Mouse (Mus musculus): ENCODE measurements at regions not wholly inside any gene's neighbourhood (a gene's known extent, or its start where the extent isn't known, plus 50 kb on each side); places are given as distances from the start of the nearest gene placed in this dataset.

DNA sequence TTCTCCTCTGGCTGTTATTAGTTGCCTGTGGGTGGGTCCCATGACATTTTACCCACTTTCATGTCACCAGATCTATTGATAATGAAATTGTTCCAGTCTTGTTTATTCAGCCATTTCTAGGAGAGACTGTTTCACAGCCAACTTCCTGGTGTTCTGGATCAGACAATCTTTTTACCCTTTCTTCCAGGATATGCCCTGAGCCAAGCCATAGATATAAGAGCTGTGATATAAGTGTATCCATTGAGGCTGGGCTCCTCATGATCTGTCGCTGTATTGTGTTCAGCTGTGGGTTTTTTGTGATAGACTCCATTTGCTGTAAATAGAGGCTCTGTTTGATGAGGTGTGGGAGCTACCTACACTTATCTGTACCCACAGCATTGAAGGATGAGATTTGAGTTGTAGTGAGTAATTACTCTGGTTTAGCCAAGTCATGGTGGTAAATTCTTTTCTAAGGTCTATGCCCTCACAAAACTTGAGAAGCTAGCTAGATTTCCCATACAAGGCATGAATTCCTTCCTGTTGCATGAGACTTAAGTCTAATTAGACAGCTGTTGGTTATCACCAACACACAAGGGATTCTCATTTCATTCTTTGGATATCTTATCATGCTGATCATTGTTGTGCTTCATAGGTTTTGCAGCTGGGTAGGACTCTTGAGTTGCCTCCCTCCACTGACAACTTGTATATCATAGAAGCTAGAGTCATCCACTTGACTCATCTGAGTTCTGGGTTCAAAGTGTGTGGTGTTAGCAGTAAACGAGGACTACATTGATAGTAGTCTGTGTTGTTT, 203.9 kb upstream of the Ptger4 start:
- no peak overlapping the region for H3K9ac ChIP-seq (replicated peaks; ENCODE audit: low read depth, low read length)
- H3K4me1 ChIP-seq (ENCODE audit: control insufficient read depth, insufficient read depth, low read length), result no peaks in the 10 kb centered on the region
- no peaks in the 10 kb centered on the region for H3K36me3 ChIP-seq (ENCODE audit: control insufficient read depth, insufficient read depth, low read length)
- 92% methylated on average over 2 of the region's 2 CpGs for WGBS
- no peak overlapping the region for H3K27ac ChIP-seq (ENCODE audit: low read depth, low read length)
- no peak overlapping the region for H3K4me2 ChIP-seq (ENCODE audit: low read depth, low read length)
- no peak overlapping the region for H3K4me3 ChIP-seq (ENCODE audit: low read depth, low read length)
- H3K27me3 ChIP-seq (ENCODE audit: control insufficient read depth, insufficient read depth, low read length), result no peaks in the 10 kb centered on the region
- ATAC-seq (ENCODE audit: low read depth), result no peak
- H3K9me3 ChIP-seq (ENCODE audit: control insufficient read depth, low read length), result no peaks in the 10 kb centered on the region

DNA sequence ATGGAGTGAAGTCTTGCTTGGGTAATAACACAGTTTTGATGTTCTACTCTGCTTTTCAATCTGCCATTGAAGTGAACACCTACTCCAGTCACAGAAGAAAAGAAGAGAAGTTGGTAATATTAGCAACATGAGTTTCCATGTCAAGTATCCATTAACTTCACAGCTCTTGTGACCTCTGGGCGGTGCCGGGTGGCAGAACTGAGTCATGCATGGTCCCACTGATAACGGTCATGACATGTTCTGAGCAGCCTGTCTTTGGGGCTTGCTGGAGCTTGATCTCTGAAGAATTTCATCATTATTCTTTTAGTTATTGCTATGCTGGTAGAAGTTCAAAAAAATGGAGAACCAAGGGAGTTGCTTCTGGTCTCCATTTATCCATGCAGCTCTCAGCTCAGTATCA, 215.1 kb upstream of the Ptger4 start:
- no peak for ATAC-seq (ENCODE audit: low read depth)
- Histone ChIP-seq H3K4me1 (ENCODE audit: control insufficient read depth, insufficient read depth, low read length) (no peaks in the 10 kb centered on the region), H3K36me3 (ENCODE audit: control insufficient read depth, insufficient read depth, low read length) (no peaks in the 10 kb centered on the region), H3K9ac (replicated peaks; ENCODE audit: low read depth, low read length) (no peak overlapping the region), H3K9me3 (ENCODE audit: control insufficient read depth, low read length) (no peaks in the 10 kb centered on the region), H3K4me3 (ENCODE audit: low read depth, low read length) (no peak overlapping the region), H3K27me3 (ENCODE audit: control insufficient read depth, insufficient read depth, low read length) (no peaks in the 10 kb centered on the region), H3K4me2 (ENCODE audit: low read depth, low read length) (no peak overlapping the region), H3K27ac (ENCODE audit: low read depth, low read length) (no peak overlapping the region)
- WGBS, result 93% methylated on average over 3 of the region's 3 CpGs

DNA sequence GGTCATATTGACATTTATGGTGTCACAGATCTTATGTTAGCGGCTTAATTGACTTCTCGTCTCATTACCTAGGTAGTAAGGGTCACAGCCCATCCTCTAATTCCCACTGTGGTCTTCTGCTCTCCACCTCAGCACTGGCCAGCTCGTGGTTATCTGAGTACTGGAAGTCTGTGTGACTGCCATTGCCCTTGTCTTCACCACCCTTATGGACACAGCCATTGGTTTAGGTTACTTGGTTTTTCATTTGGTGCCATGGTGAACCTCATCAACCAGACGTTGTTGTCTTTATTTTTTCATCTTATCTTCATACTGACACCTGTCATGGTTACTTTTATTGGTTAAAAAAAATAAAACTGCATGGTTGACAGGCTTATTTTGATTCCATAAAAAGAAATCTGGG, 215.6 kb upstream of the Ptger4 start:
- Histone ChIP-seq H3K27me3 (ENCODE audit: control insufficient read depth, insufficient read depth, low read length) (no peaks in the 10 kb centered on the region), H3K36me3 (ENCODE audit: control insufficient read depth, insufficient read depth, low read length) (no peaks in the 10 kb centered on the region), H3K4me3 (ENCODE audit: low read depth, low read length) (no peak overlapping the region), H3K9me3 (ENCODE audit: control insufficient read depth, low read length) (no peaks in the 10 kb centered on the region), H3K4me1 (ENCODE audit: control insufficient read depth, insufficient read depth, low read length) (no peaks in the 10 kb centered on the region), H3K9ac (replicated peaks; ENCODE audit: low read depth, low read length) (no peak overlapping the region), H3K27ac (ENCODE audit: low read depth, low read length) (no peak overlapping the region), H3K4me2 (ENCODE audit: low read depth, low read length) (no peak overlapping the region)
- no peak for ATAC-seq (ENCODE audit: low read depth)
- WGBS, result 81% methylated on average over 4 of the region's 4 CpGs

DNA sequence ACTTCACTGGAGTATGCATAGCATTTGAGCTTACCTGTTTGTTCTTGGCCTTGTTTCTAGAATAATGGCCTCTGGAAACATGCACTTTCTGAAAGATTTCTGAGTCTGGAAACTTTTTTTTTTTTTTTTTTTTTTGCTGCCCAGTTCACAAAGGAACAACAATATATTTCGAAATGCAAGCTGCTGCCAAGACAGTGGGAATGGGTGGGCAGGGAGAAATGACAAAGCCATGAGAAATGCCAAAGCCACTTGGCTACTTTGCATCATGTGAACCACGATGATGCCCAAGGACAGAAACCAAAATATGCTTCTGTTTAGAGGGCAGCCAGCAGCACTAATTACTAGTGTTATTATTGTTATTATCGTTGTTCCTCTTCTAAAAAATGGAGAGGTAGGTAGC, 218.7 kb upstream of the Ptger4 start:
- Histone ChIP-seq H3K27me3 (ENCODE audit: control insufficient read depth, insufficient read depth, low read length) (no peaks in the 10 kb centered on the region), H3K4me3 (ENCODE audit: low read depth, low read length) (no peak overlapping the region), H3K9me3 (ENCODE audit: control insufficient read depth, low read length) (no peaks in the 10 kb centered on the region), H3K4me1 (ENCODE audit: control insufficient read depth, insufficient read depth, low read length) (no peaks in the 10 kb centered on the region), H3K27ac (ENCODE audit: low read depth, low read length) (no peak overlapping the region), H3K36me3 (ENCODE audit: control insufficient read depth, insufficient read depth, low read length) (no peaks in the 10 kb centered on the region), H3K9ac (replicated peaks; ENCODE audit: low read depth, low read length) (no peak overlapping the region), H3K4me2 (ENCODE audit: low read depth, low read length) (no peak overlapping the region)
- no peak for ATAC-seq (ENCODE audit: low read depth)
- 80% methylated on average over 3 of the region's 3 CpGs for WGBS

- Histone ChIP-seq H3K36me3 (ENCODE audit: control insufficient read depth, insufficient read depth, low read length) (no peaks in the 10 kb centered on the region), H3K27me3 (ENCODE audit: control insufficient read depth, insufficient read depth, low read length) (no peaks in the 10 kb centered on the region), H3K4me2 (ENCODE audit: low read depth, low read length) (no peak overlapping the region), H3K4me1 (ENCODE audit: control insufficient read depth, insufficient read depth, low read length) (no peaks in the 10 kb centered on the region), H3K9me3 (ENCODE audit: control insufficient read depth, low read length) (no peaks in the 10 kb centered on the region), H3K9ac (replicated peaks; ENCODE audit: low read depth, low read length) (no peak overlapping the region), H3K27ac (ENCODE audit: low read depth, low read length) (no peak overlapping the region), H3K4me3 (ENCODE audit: low read depth, low read length) (no peak overlapping the region)
- ATAC-seq (ENCODE audit: low read depth), result no peak
- WGBS, result 93% methylated on average over 5 of the region's 5 CpGs
Observed at GRCm38 (mm10) chr15:5464732-5465131, 220.7 kb upstream of the Ptger4 start.

DNA sequence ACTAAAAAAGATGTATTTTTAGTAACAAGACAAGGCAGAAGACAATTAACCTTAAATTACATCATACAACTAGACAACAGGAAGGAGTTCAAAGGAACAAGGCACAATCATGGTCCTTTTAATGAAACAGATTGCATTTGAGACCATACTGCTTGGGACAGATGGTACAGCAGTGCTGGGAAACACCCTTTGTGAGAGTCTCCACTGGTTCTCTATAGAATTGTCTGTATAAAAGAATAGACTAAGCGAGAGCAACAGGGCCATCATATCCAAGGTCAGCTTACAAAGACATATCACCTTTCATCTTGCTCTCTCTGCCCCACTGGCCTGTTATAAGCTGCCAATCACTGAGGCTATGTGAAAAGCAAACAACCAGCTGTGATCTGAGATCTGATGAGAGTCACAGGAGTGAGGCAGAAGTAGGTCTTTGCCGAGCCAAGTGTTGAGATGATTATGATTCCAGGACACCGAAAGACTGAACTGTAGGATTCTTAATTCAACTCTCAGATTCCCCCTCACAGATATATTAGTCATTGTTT, 224.6 kb upstream of the Ptger4 start:
- no peak for ATAC-seq (ENCODE audit: low read depth)
- H3K36me3 ChIP-seq (ENCODE audit: control insufficient read depth, insufficient read depth, low read length), result no peaks in the 10 kb centered on the region
- no peaks in the 10 kb centered on the region for H3K9me3 ChIP-seq (ENCODE audit: control insufficient read depth, low read length)
- H3K4me3 ChIP-seq (ENCODE audit: low read depth, low read length), result no peak overlapping the region
- H3K4me1 ChIP-seq (ENCODE audit: control insufficient read depth, insufficient read depth, low read length), result no peaks in the 10 kb centered on the region
- H3K9ac ChIP-seq (replicated peaks; ENCODE audit: low read depth, low read length), result no peak overlapping the region
- no peak overlapping the region for H3K27ac ChIP-seq (ENCODE audit: low read depth, low read length)
- 72% methylated on average over 3 of the region's 3 CpGs for WGBS
- H3K27me3 ChIP-seq (ENCODE audit: control insufficient read depth, insufficient read depth, low read length), result no peaks in the 10 kb centered on the region
- no peak overlapping the region for H3K4me2 ChIP-seq (ENCODE audit: low read depth, low read length)

DNA sequence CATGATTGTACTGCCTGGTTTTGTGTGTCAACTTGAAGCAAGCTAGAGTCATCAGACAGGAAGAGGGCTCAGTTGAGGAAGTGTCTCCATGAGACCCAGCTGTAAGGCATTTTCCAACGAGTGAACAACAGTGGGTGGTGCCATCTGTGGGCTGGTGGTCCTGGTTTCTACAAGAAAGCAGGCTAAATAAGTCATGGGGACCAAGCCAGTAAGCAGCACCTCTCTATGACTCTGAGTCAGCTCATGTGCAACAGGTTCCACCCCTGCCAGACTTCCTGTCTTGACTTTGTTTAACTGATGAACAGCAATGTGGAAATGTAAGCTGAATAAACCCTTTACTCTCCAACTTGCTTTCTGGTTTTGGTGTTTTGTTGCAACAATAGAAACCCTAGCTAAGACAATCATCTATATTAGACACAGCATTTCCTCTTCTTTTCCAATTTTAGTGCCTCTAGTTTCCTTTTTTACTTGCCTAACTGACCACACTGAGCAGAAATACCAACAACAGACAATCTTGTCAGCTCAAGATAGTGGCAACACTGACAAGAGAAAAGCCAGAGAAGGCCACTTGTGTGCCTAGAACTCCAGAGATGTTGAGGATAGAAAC, 231.5 kb upstream of the Ptger4 start:
- Histone ChIP-seq H3K27ac (ENCODE audit: low read depth, low read length) (no peak overlapping the region), H3K4me3 (ENCODE audit: low read depth, low read length) (no peak overlapping the region), H3K36me3 (ENCODE audit: control insufficient read depth, insufficient read depth, low read length) (no peaks in the 10 kb centered on the region), H3K9ac (replicated peaks; ENCODE audit: low read depth, low read length) (no peak overlapping the region), H3K27me3 (ENCODE audit: control insufficient read depth, insufficient read depth, low read length) (no peaks in the 10 kb centered on the region), H3K4me1 (ENCODE audit: control insufficient read depth, insufficient read depth, low read length) (no peaks in the 10 kb centered on the region), H3K4me2 (ENCODE audit: low read depth, low read length) (no peak overlapping the region), H3K9me3 (ENCODE audit: control insufficient read depth, low read length) (no peaks in the 10 kb centered on the region)
- 50% methylated on average over 1 of the region's 1 CpGs for WGBS
- ATAC-seq (ENCODE audit: low read depth), result no peak

DNA sequence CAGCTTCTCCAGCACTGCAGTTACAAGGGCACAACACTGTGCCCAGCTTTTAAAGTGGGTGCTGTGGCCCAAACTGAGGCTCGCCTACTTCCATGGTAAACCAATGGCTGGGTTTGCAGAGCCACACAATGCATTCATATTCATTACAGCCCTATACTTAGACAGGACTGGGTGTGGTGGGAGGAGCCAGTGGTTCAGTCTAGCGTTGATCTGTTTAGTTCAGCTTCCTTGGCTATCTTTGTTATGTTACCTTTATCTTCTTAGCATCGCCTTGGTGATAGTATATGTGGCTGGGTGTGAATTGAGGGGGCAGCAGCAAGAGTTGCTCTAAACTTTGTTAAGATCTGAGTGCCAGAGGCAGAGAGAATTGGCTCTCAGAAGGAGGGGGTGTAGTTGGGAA, 249.3 kb upstream of the Ptger4 start:
- Histone ChIP-seq H3K9ac (replicated peaks; ENCODE audit: low read depth, low read length) (no peak overlapping the region), H3K4me1 (ENCODE audit: control insufficient read depth, insufficient read depth, low read length) (no peaks in the 10 kb centered on the region), H3K4me2 (ENCODE audit: low read depth, low read length) (no peak overlapping the region), H3K9me3 (ENCODE audit: control insufficient read depth, low read length) (no peaks in the 10 kb centered on the region), H3K36me3 (ENCODE audit: control insufficient read depth, insufficient read depth, low read length) (no peaks in the 10 kb centered on the region), H3K27me3 (ENCODE audit: control insufficient read depth, insufficient read depth, low read length) (no peaks in the 10 kb centered on the region), H3K4me3 (ENCODE audit: low read depth, low read length) (no peak overlapping the region), H3K27ac (ENCODE audit: low read depth, low read length) (no peak overlapping the region)
- WGBS, result 88% methylated on average over 3 of the region's 3 CpGs
- no peak for ATAC-seq (ENCODE audit: low read depth)

- no peaks in the 10 kb centered on the region for H3K27me3 ChIP-seq (ENCODE audit: control insufficient read depth, insufficient read depth, low read length)
- no peak overlapping the region for H3K4me3 ChIP-seq (ENCODE audit: low read depth, low read length)
- no peaks in the 10 kb centered on the region for H3K9me3 ChIP-seq (ENCODE audit: control insufficient read depth, low read length)
- no peak overlapping the region for H3K4me2 ChIP-seq (ENCODE audit: low read depth, low read length)
- H3K36me3 ChIP-seq (ENCODE audit: control insufficient read depth, insufficient read depth, low read length), result no peaks in the 10 kb centered on the region
- WGBS, result 86% methylated on average over 8 of the region's 8 CpGs
- no peak overlapping the region for H3K27ac ChIP-seq (ENCODE audit: low read depth, low read length)
- no peaks in the 10 kb centered on the region for H3K4me1 ChIP-seq (ENCODE audit: control insufficient read depth, insufficient read depth, low read length)
- H3K9ac ChIP-seq (replicated peaks; ENCODE audit: low read depth, low read length), result no peak overlapping the region
- no peak for ATAC-seq (ENCODE audit: low read depth)
Observed at GRCm38 (mm10) chr15:5495187-5495849, 251.3 kb upstream of the Ptger4 start.

All from neural tube, embryonic 14.5 days (tissue).